Mouse (Mus musculus) midbrain, embryonic 16.5 days (tissue): ENCODE data around the gene Rhox4a2. TPM values are rescaled to one million over a fixed set of nuclear protein-coding genes. Genes with fewer than 3 reads are reported as not detected.
"Not testable (repeated sequence)": the region's sequence is repeated elsewhere in the genome, so short reads cannot be mapped to it uniquely, and the experiment has no call there.

Experiments
- ATAC-seq: fragments of 200-750 bp; cut with Nextera tagmentation; 2 replicates; pipeline ENCODE4 v1.8.0; 2017; ENCODE audit warnings: moderate TSS enrichment
- H3K27ac ChIP-seq: fragments of 300-500 bp; sonication (generic); 2 replicates; pipeline ENCODE4 v1.5.1; 2014; ENCODE audit warnings: mild to moderate bottlenecking, low read length, mixed read lengths
- H3K27me3 ChIP-seq: fragments of 300-500 bp; sonication (generic); 2 replicates; pipeline ENCODE4 v1.6.1; 2014; ENCODE audit warnings: low read depth, low read length, mixed read lengths; ENCODE audit not compliant: control insufficient read depth, insufficient read depth
- H3K36me3 ChIP-seq: fragments of 300-500 bp; sonication (generic); 2 replicates; pipeline ENCODE4 v1.6.1; 2014; ENCODE audit warnings: mild to moderate bottlenecking, low read length, moderate library complexity, mixed read lengths; ENCODE audit not compliant: control insufficient read depth, insufficient read depth
- H3K4me1 ChIP-seq: fragments of 300-500 bp; sonication (generic); 2 replicates; pipeline ENCODE4 v1.6.1; 2014; ENCODE audit warnings: mild to moderate bottlenecking, low read length, mixed read lengths; ENCODE audit not compliant: control insufficient read depth, insufficient read depth
- H3K4me2 ChIP-seq: fragments of 300-500 bp; sonication (generic); 2 replicates; pipeline ENCODE4 v1.6.1; 2014; ENCODE audit warnings: mild to moderate bottlenecking, low read length, mixed read lengths
- H3K4me3 ChIP-seq: fragments of 300-500 bp; sonication (generic); 2 replicates; pipeline ENCODE4 v1.5.1; 2014; ENCODE audit warnings: low read depth, mild to moderate bottlenecking, low read length, moderate library complexity, mixed read lengths
- H3K9ac ChIP-seq: fragments of 300-500 bp; sonication (generic); 2 replicates; pipeline ENCODE4 v1.6.1; 2014; ENCODE audit warnings: low read depth, low read length, mixed read lengths
- H3K9me3 ChIP-seq: fragments of 300-500 bp; sonication (generic); replicated peaks from 2 replicates; pipeline ENCODE4 v1.6.1; 2014; ENCODE audit warnings: mild to moderate bottlenecking, low read length, mixed read lengths; ENCODE audit not compliant: control insufficient read depth, poor library complexity, severe bottlenecking
- WGBS: fragments of 180-500 bp; shearing (Covaris S2); extraction: QIAGEN DNeasy Blood & Tissue Kit; methylation state at CpG from one replicate; pipeline ENCODE4 v1.1.7; 2014; 5-methylcytosine and 5-hydroxymethylcytosine counted together
- polyA plus RNA-seq: library from polyadenylated mRNA; unstranded; fragments of >200 nt; fragmentation: Nextera tagmentation; extraction: Ambion mirVana; gene quantifications from 2 replicates; pipeline ENCODE4 v1.2.1, GENCODE M21; 2015

Gene Rhox4a2
- not detected in 2 replicates for polyA plus RNA-seq

DNA sequence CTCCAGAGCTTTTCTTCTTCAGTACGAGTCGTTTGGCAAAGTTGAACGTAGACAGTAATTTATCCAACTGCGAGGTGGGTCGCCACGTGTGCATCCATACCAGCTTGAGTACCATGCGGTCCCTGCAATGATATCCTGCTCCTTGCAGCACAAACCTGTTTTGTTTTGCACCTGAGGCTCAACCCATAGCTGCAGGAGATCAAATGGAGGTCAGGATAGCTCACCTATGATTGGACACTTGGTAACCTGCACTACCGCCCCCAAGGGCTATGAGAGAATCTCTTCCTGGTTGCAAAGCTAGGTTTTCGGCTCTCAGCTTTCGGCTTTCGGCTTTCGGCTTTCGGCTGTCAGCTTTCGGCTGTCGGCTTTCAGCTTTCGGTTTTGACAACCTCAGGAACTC, at the start of gene Rhox4a2:
Rhox4a2 (plus strand) TSS at position 301 of the 400 bp plus-strand sequence.
- H3K27me3 ChIP-seq, H3K4me1 ChIP-seq, H3K9ac ChIP-seq, H3K27ac ChIP-seq, H3K4me3 ChIP-seq, H3K36me3 ChIP-seq, H3K4me2 ChIP-seq, H3K9me3 ChIP-seq, ATAC-seq: not testable (repeated sequence)
- 96% methylated on average over 7 of the region's 16 CpGs for WGBS

DNA sequence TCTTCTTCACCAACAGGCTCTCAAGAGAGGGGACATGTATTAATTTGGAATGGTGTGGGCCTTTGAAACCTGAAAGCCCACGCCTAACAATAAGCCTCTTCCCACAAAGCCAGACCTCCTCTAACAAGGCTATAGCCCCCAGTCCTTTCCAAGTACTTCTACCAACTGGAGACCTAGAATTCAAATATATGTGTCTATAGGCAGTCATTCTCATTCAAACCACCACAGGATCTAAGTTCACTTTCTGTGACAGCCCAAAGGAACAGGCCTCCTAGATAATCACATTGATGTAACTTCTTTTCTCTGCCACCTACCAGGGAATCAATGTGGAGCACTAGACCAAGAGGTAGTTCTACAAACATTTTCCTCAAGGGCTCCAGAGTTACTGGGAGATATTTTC, 10.9 kb upstream of the Rhox4a2 start, which contains the start of gene Rhox3a2:
Rhox3a2 (plus strand) TSS at position 301 of the 400 bp plus-strand sequence.
- H3K4me1 ChIP-seq, ATAC-seq, H3K27ac ChIP-seq, H3K9me3 ChIP-seq, H3K27me3 ChIP-seq, H3K4me3 ChIP-seq, H3K9ac ChIP-seq, H3K36me3 ChIP-seq, H3K4me2 ChIP-seq: not testable (repeated sequence)
- no CpG with 5 or more reads among the region's 1 CpGs for WGBS

DNA sequence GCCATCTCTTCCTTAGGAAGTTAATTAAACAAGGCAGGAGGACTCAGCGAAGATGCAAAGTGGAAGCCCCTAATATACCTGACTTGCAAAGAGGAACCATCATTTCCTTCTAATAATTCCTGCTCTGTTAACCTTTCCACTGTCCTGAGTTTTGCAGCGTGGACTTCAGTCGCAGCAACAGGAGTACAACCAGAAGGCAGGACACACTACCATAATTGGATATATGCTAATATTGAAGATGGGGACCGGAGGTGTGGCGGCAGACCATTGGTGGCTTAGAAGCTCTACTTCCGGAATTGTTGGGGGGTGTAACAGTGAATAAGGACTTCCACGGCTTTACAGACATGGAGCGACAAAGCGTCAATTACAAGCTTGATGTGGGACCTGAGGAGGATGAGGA, 21.1 kb downstream of the Rhox4a2 start, which contains the start of gene Rhox2b:
Rhox2b (plus strand) TSS at position 301 of the 400 bp plus-strand sequence.
- not testable (repeated sequence) for H3K4me2 ChIP-seq, ATAC-seq, H3K36me3 ChIP-seq, H3K27me3 ChIP-seq, H3K4me3 ChIP-seq, H3K9me3 ChIP-seq, H3K9ac ChIP-seq, H3K27ac ChIP-seq, H3K4me1 ChIP-seq
- no CpG with 5 or more reads among the region's 9 CpGs for whole genome bisulfite sequencing

DNA sequence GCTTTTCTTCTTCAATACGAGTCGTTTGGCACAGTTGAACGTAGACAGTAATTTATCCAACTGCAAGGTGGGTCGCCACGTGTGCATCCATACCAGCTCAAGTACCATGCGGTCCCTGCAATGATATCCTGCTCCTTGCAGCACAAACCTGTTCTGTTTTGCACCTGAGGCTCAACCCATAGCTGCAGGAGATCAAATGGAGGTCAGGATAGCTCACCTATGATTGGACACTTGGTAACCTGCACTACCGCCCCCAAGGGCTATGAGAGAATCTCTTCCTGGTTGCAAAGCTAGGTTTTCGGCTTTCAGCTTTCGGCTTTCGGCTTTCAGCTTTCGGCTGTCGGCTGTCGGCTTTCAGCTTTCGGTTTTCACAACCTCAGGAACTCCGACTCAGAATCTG, 41.5 kb downstream of the Rhox4a2 start, which contains the start of gene Rhox4b:
Rhox4b (plus strand) TSS at position 301 of the 400 bp plus-strand sequence.
- WGBS = 91% methylated on average over 14 of the region's 15 CpGs
- not testable (repeated sequence) for H3K9me3 ChIP-seq, ATAC-seq, H3K27me3 ChIP-seq, H3K9ac ChIP-seq, H3K4me2 ChIP-seq, H3K4me1 ChIP-seq, H3K4me3 ChIP-seq, H3K27ac ChIP-seq, H3K36me3 ChIP-seq

Other genes with a start within 250 kb of the Rhox4a2 start
- gene Akap14, start 222.0 kb upstream of the Rhox4a2 start, polyA plus RNA-seq = 0.57 and 0.82 TPM in 2 replicates
- 605 and 635 TPM in 2 replicates for gene Ndufa1, start 199.7 kb upstream of the Rhox4a2 start, polyA plus RNA-seq
- gene Rnf113a1, start 199.6 kb upstream of the Rhox4a2 start, polyA plus RNA-seq = 20.8 and 23.2 TPM in 2 replicates
- not detected in 2 replicates for gene Gm9, start 179.8 kb upstream of the Rhox4a2 start, polyA plus RNA-seq
- not detected in 2 replicates for gene Rhox1, start 168.6 kb upstream of the Rhox4a2 start, polyA plus RNA-seq
- not detected in 2 replicates for gene Rhox2a, start 145.9 kb upstream of the Rhox4a2 start, polyA plus RNA-seq
- not detected in 2 replicates for gene Rhox3a, start 140.9 kb upstream of the Rhox4a2 start, polyA plus RNA-seq
- not detected in 2 replicates for gene Rhox4a, start 125.5 kb upstream of the Rhox4a2 start, polyA plus RNA-seq
- gene Rhox3a2, start 10.8 kb upstream of the Rhox4a2 start, polyA plus RNA-seq = not detected in 2 replicates
- not detected in 2 replicates for gene Rhox2b, start 21.2 kb downstream of the Rhox4a2 start, polyA plus RNA-seq
- gene Rhox4b, start 41.6 kb downstream of the Rhox4a2 start, polyA plus RNA-seq = not detected in 2 replicates
- gene Rhox2c, start 62.8 kb downstream of the Rhox4a2 start, polyA plus RNA-seq = not detected in 2 replicates
- not detected in 2 replicates for gene Rhox3c, start 67.7 kb downstream of the Rhox4a2 start, polyA plus RNA-seq
- gene Rhox4c, start 89.5 kb downstream of the Rhox4a2 start, polyA plus RNA-seq = not detected in 2 replicates
- gene Rhox2d, start 102.6 kb downstream of the Rhox4a2 start, polyA plus RNA-seq = not detected in 2 replicates
- not detected in 2 replicates for gene Rhox4d, start 123.5 kb downstream of the Rhox4a2 start, polyA plus RNA-seq
- gene Rhox2e, start 139.6 kb downstream of the Rhox4a2 start, polyA plus RNA-seq = not detected in 2 replicates
- gene Rhox3e, start 151.2 kb downstream of the Rhox4a2 start, polyA plus RNA-seq = not detected in 2 replicates
- gene Rhox4e, start 166.6 kb downstream of the Rhox4a2 start, polyA plus RNA-seq = not detected in 2 replicates
- gene Rhox2f, start 180.6 kb downstream of the Rhox4a2 start, polyA plus RNA-seq = not detected in 2 replicates
- gene Rhox3f, start 190.1 kb downstream of the Rhox4a2 start, polyA plus RNA-seq = not detected in 2 replicates
- gene Rhox4f, start 216.9 kb downstream of the Rhox4a2 start, polyA plus RNA-seq = not detected in 2 replicates
- not detected in 2 replicates for gene Rhox3g, start 237.8 kb downstream of the Rhox4a2 start, polyA plus RNA-seq